Mouse (Mus musculus) embryonic fibroblast, embryonic 13.5 days (primary cell): ENCODE results near the gene Itpr1.

ENCODE experiments used
- CTCF ChIP-seq: IDR thresholded peaks from 2 replicates; pipeline ENCODE4 v1.5.1; 2011; ENCODE audit warnings: mild to moderate bottlenecking, control low read depth, low read length, moderate library complexity, borderline replicate concordance; ENCODE audit not compliant: insufficient read depth
- POLR2A ChIP-seq: IDR thresholded peaks from 2 replicates; pipeline ENCODE4 v1.6.1; 2011; ENCODE audit warnings: low read depth, mild to moderate bottlenecking, control low read depth, low read length, moderate library complexity

DNA sequence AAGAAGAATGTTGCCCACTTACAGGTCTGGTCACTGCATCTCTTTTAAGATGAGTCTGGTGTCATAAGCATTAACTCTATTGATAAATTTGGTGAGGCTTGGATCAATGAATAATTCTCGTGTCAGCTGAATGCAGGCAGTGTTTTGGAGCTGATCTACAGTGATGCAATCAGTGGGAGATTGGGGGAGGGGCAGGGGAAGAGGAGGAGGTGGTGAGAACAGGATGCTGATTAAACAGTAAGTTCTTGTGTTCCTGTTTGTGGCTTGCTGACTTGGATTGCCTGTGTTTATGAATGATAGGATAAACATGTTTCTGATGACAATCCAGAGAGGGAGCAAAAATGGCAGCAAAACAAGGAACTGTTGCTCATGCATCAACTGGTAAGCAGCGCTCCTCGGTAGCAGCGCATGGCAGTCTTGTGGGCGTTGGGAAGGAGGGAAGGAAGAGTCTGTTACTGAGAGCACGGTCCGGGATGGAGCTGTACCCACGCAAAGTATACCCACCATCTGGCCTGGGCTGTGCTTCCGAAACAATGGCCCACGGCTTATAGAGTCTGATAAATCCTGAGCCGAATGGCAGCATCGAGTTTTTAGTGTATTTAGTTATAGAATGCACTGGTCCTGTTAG, 64.1 kb downstream of the Itpr1 start:
- TF ChIP-seq CTCF (no peak), POLR2A (no peak)
